Mouse (Mus musculus) adrenal gland, postnatal 14 days (tissue): ENCODE measurements at regions not wholly inside any gene's neighbourhood (a gene's known extent, or its start where the extent isn't known, plus 50 kb on each side); places are given as distances from the start of the nearest gene placed in this dataset.

Experiments used
- DNase-seq: peaks from one replicate; pipeline ENCODE4 v3.0.0; 2021; ENCODE audit warnings: mixed read lengths

DNA sequence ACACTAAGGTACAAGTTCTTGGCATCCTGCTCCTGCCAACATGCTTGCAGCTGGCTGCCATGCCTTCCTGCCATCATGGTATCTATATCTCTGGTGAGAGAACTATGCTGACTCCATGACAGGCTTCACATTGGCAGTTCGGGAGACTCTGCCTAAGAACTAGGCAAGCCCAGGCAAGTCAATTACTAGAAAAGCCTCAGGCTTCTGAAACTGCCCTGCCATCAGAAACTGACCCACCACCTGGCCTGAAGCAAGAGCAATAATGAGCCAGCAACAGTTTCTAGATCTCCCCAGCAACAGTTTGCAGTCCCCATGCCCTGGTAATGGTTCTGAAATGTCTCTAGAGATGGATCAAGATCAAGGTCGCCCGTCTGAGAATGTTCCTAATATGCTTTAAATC is 280.8 kb downstream of the Rnf152 start:
- DNase-seq = no peak

DNA sequence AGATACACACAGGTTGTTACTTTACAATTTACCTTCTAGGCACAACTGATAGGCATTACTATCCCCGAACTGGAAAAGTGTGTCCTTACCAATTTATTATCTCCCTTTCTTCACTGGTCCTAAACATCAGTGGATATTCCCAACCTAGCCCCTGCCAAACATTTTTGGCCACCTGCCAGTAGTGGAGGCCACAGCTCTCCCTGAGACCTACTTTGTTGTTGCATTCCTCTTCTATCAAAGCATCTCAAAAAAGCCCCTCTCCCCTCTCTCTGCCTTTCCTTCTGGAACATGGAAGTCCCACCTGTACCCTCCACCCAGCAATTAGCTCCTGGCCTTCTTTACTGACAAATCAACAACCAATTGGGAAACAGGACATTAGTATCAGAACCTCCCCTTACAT is 282.2 kb downstream of the Rnf152 start:
- DNase-seq = peak; percentile 35

DNA sequence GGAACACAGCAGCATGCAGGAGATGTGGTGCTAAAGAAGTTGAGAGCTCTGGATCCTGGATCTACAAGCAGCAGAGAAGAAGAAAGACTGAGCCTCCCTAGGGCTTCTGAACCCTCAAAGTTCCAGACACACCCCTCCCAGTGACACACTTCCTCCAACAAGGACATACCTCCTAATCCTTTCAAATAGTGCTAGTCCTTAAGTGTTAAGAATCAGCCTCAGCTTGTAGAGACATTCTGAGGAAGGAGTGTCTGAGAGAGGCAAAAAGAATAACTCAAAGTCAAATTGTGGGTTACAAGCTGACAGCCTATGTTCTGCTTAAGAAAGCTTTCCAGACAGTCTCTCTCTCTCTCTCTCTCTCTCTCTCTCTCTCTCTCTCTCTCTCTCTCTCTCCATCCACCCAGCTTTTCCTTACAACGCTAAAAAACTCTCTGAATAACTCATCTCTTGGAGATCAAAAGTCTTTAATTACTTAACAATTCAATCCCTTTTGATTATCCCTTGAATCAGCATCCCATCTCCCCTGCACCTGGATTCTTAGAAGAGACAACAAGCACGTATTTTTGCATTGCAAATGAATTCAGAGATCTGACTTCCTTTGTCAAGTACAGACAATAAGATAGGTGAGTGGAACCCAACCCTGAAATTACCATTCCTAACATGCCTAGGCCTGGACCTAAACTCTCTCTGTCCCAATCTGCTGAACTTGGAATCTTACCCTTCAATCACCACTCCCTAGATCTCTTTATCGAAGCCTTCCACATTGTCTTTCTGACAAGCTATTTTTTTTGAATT is 285.7 kb downstream of the Rnf152 start:
- DNase-seq = no peak

DNA sequence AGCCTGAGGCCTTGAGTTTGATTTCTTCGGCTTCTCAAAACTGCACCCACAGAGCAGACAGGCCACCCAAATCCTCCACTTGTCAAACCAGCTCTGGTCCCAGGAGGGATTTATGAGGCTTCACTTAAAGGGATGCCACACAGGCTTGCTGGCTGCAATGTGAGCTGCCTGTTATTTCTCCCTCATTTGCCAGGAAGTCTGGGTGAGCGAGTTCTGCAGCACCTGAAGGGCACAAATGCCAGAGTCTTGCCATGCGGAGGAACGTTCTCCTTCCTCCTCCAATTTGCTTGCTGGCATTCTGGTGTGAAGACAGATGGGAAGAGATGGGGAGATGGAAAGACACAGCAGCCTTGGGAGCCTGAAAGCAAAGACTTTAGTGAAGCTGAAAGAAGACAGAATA is 288.6 kb downstream of the Rnf152 start:
- no peak for DNase-seq

DNA sequence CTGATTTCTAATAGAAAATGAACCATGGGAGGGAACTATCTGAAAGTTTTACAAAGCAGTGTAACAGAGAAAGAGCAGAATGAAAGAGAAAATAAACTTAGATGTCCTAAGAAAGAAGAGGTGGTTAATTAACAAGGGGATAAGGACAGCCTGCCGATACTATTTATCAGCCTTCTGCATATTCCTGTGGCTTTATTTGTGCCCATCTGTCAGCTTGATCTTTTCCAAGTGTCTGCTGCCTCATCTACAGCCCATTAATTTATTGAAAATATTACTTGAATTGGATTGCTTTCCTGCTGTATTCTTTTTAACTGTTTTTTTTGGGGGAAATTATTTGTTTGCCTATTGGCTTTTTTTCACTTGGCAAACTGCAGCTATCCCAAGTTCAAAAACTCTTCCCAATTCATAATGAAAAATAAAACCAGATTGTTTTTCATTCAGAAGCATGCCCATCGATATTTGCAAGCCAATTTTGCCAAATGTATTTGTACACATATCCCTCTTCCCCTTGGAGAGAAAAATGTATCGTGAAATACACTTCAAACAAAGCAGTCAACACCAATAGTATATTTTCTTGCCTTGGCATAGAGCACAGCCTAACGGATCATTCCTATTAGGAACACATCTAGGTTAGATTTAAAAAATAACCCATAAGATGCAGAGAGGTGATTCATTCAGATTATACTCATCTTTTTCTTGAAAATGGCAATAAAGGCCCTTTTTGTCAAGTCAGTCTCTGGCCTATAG is 289.3 kb downstream of the Rnf152 start:
- DNase-seq = no peak

DNA sequence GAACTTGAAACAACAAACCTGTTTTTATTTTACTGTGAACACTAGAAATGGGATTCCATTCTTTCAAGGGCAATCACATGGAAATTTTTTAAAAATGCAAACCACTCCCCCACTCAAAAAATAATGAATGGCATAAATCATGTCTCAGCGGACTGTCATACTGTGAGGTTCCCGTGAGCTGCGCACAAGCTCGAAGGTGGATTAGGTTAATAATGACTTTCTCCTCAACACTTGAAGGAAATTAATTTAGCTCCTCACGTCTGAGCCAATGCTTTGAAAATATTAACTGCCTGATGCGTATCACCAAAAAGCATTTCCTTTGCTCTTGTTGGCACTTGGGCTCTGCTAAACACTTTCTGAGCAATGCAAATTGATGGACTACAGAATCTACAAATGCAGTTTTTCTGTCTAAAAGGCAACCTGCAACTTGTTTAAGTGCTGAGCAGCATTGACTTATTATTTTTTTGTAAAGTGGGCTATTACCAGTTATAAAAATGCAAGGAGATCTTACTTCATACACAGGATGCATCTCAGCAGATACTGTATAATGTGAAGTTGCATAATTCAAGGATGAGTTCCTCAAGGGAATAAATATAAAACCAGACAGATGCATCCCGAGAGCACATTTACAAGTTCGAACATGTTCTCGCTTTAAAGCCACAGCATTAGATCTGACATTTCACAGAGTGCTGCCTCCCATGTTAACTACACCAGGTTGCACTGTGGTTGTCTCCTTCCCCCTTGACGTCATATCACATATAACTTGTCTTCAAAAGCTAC is 282.4 kb downstream of the Cdh20 start:
- DNase-seq = no peak
